Mouse (Mus musculus) MEL (cell line): ENCODE measurements around the gene Tiprl.

Source experiments
- CTCF ChIP-seq, 3 experiments: IDR thresholded peaks in 2 of 3; conservative IDR thresholded peaks in 1 of 3; 2 replicates each; pipeline ENCODE4 v1.5.1; 2011 to 2012; ENCODE audit warnings: low read length in 3 of 3, low read depth in 2 of 3, mild to moderate bottlenecking in 2 of 3, improper control_type of control experiment in 1 of 3, inconsistent platforms in 1 of 3, mixed read lengths in 1 of 3, moderate library complexity in 1 of 3; ENCODE audit not compliant: control insufficient read depth in 1 of 3, insufficient read depth in 1 of 3, poor library complexity in 1 of 3, severe bottlenecking in 1 of 3
- E2F4 ChIP-seq: IDR thresholded peaks from 2 replicates; pipeline ENCODE4 v1.6.1; 2011; ENCODE audit warnings: low read depth, low read length, improper control_type of control experiment, borderline replicate concordance
- ELF1 ChIP-seq: IDR thresholded peaks from 2 replicates; pipeline ENCODE4 v1.6.1; 2014; ENCODE audit warnings: low read depth, mild to moderate bottlenecking, inconsistent platforms, low read length, improper control_type of control experiment, moderate library complexity
- EP300 ChIP-seq, 2 experiments: IDR thresholded peaks; 2 replicates each; pipeline ENCODE4 v1.6.1; 2011; ENCODE audit warnings: improper control_type of control experiment in 2 of 2, low read length in 2 of 2, low read depth in 1 of 2, mild to moderate bottlenecking in 1 of 2
- GATA1 ChIP-seq: IDR thresholded peaks from 2 replicates; pipeline ENCODE4 v1.6.1; 2011; ENCODE audit warnings: low read depth, low read length, improper control_type of control experiment
- MYB ChIP-seq: IDR thresholded peaks from 2 replicates; pipeline ENCODE4 v1.6.1; 2011; ENCODE audit warnings: mild to moderate bottlenecking, low read depth, low read length, improper control_type of control experiment
- POLR2A ChIP-seq, 2 experiments: IDR thresholded peaks; 2 replicates each; pipeline ENCODE4 v1.6.1; 2011 to 2012; ENCODE audit warnings: low read length in 2 of 2, mild to moderate bottlenecking in 2 of 2, control low read depth in 1 of 2, improper control_type of control experiment in 1 of 2, low read depth in 1 of 2, moderate library complexity in 1 of 2; ENCODE audit not compliant: control insufficient read depth in 1 of 2, insufficient read depth in 1 of 2, poor library complexity in 1 of 2
- POLR2AphosphoS5 ChIP-seq: IDR thresholded peaks from 2 replicates; pipeline ENCODE4 v1.6.1; 2012; ENCODE audit warnings: low read depth, borderline replicate concordance, mild to moderate bottlenecking, inconsistent platforms, low read length, moderate library complexity, mixed read lengths
- RCOR1 ChIP-seq: IDR thresholded peaks from 2 replicates; pipeline ENCODE4 v1.6.1; 2012; ENCODE audit warnings: low read depth, mild to moderate bottlenecking, inconsistent platforms, low read length, improper control_type of control experiment
- ZNF384 ChIP-seq: IDR thresholded peaks from 2 replicates; pipeline ENCODE4 v1.6.1; 2012; ENCODE audit warnings: low read depth, mild to moderate bottlenecking, inconsistent platforms, low read length, improper control_type of control experiment

DNA sequence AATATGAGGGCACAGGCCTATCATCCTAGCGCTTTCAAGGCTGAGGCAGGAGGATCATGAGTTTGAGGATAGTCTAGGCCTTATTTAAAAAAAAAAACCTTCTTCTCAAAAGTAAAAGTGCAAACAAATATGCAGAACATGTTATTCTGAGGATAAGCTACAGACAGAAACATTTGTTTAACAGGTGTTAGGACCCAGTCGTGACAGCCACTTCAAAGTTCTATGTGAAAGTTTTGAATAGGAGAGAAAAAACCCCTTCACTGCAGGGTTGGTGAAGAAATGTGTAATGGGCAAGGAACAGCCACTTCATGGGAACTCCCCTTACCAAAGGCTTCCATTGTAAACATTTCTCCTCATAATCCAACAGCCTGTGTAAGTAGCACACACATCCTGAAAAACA is 13.8 kb upstream of the Tiprl start:
- TF ChIP-seq E2F4 (no peak), ZNF384 (no peak), RCOR1 (no peak), CTCF (IDR thresholded peaks at IDR 0.05 in 2 of 3, conservative IDR thresholded peaks at IDR 0.05 in 1 of 3; ENCODE audit: control insufficient read depth in 1 of 3, insufficient read depth in 1 of 3, low read depth in 2 of 3, low read length in 3 of 3, poor library complexity in 1 of 3, severe bottlenecking in 1 of 3) (no peak), EP300 (IDR thresholded peaks at IDR 0.05; ENCODE audit: low read depth in 1 of 2, low read length in 2 of 2) (no peak), MYB (no peak), POLR2AphosphoS5 (no peak), POLR2A (IDR thresholded peaks at IDR 0.05; ENCODE audit: control insufficient read depth in 1 of 2, insufficient read depth in 1 of 2, low read depth in 1 of 2, low read length in 2 of 2, poor library complexity in 1 of 2) (no peak), GATA1 (no peak), ELF1 (no peak)
